Comparison of ENCODE assay signal across 7 mouse cellular contexts in the genomic region with DNA sequence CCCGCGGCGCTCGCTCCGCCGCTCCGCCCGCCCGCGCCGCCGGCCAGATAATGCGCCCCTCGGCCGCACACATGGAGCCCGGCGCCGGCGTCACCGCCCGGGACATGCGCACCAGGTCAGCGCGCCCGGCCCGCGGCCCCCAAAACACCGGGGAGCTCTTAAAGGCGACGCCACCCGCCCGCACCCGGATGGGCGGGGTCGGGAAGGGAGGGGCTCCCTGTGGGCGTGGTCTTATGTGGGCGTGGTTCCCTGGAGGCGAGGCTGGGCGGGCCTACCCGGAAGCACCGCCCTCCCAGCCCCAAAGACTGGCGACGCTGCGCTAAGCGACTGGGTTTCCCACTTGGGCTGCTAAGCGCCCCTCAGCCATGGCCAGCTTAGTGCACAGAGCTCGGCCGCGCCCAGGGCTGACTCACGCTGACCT. TPM values are rescaled to one million over a fixed set of nuclear protein-coding genes. Genes with fewer than 3 reads are reported as not detected.
DNase-seq lines count a peak whose midpoint lies in the region; ATAC-seq lines count a peak whose summit lies in the region.

No protein-coding gene starts in this region.

- no peaks in the 10 kb centered on the region for H3K9me3 ChIP-seq in embryonic facial prominence, embryonic 10.5 days
- no peaks in the 10 kb centered on the region for H3K9me3 ChIP-seq in limb, embryonic 11.5 days (ENCODE audit: control insufficient read depth, low read length)
- H3K9me3 ChIP-seq in midbrain, embryonic 14.5 days (ENCODE audit: control insufficient read depth, low read length): no peaks in the 10 kb centered on the region

- peak; percentile 99 for DNase-seq in adrenal gland, postnatal 10 days
- DNase-seq in embryonic facial prominence, embryonic 10.5 days (ENCODE audit: low spot score): peak; percentile 97
- DNase-seq in heart, adult 11 months: peak; percentile 100
- DNase-seq in kidney, adult 18-20 months: peak; percentile 97
- DNase-seq in limb, embryonic 11.5 days (ENCODE audit: low spot score): peak; percentile 98
- DNase-seq in midbrain, embryonic 14.5 days: peak; percentile 92
- peak; percentile 96 to 99 for DNase-seq in spleen, adult 18-20 months

- peak; percentile 93 for ATAC-seq in limb, embryonic 11.5 days (ENCODE audit: insufficient number of reproducible peaks, low FRiP score, low TSS enrichment, low read depth)
- peak; percentile 89 for ATAC-seq in midbrain, embryonic 14.5 days (ENCODE audit: low FRiP score, low TSS enrichment)

- peak overlapping the region; percentile 80 for H3K4me2 ChIP-seq in limb, embryonic 11.5 days (ENCODE audit: low read depth, severe bottlenecking)
- H3K4me2 ChIP-seq in midbrain, embryonic 14.5 days (ENCODE audit: low read length): peak overlapping the region; percentile 76

- H3K9ac ChIP-seq in limb, embryonic 11.5 days (ENCODE audit: low read length): peak overlapping the region; percentile 91
- peak overlapping the region; percentile 60 for H3K9ac ChIP-seq in midbrain, embryonic 14.5 days (replicated peaks; ENCODE audit: low read length)

- H3K27ac ChIP-seq in embryonic facial prominence, embryonic 10.5 days (replicated peaks): peak overlapping the region; percentile 96
- peak overlapping the region; percentile 82 for H3K27ac ChIP-seq in limb, embryonic 11.5 days (replicated peaks; ENCODE audit: low read depth, low read length)
- H3K27ac ChIP-seq in midbrain, embryonic 14.5 days (replicated peaks; ENCODE audit: low read depth, low read length): peak overlapping the region; percentile 70

- peak overlapping the region; percentile 98 for H3K4me3 ChIP-seq in embryonic facial prominence, embryonic 10.5 days
- peak overlapping the region; percentile 95 for H3K4me3 ChIP-seq in limb, embryonic 11.5 days (ENCODE audit: low read depth, low read length)
- H3K4me3 ChIP-seq in midbrain, embryonic 14.5 days (replicated peaks; ENCODE audit: low read depth, low read length): peak overlapping the region; percentile 74

- 0 out of 2 replicates have a peak, but pooled peaks cover 3% of the 10 kb centered on the region for H3K27me3 ChIP-seq in embryonic facial prominence, embryonic 10.5 days (replicated peaks; ENCODE audit: low read depth, poor library complexity, severe bottlenecking)
- no peaks in the 10 kb centered on the region for H3K27me3 ChIP-seq in limb, embryonic 11.5 days (ENCODE audit: control insufficient read depth, insufficient read depth, low read length)
- no peaks in the 10 kb centered on the region for H3K27me3 ChIP-seq in midbrain, embryonic 14.5 days (ENCODE audit: control insufficient read depth, insufficient read depth, low read length)

- under 1% methylated on average over 49 of the region's 50 CpGs for WGBS in embryonic facial prominence, embryonic 10.5 days
- under 1% methylated on average over 40 of the region's 50 CpGs for WGBS in limb, embryonic 11.5 days
- under 1% methylated on average over 49 of the region's 50 CpGs for WGBS in midbrain, embryonic 14.5 days

- H3K36me3 ChIP-seq in embryonic facial prominence, embryonic 10.5 days (replicated peaks): no peaks in the 10 kb centered on the region
- no peaks in the 10 kb centered on the region; the same call in 1 of the 2 replicates for H3K36me3 ChIP-seq in limb, embryonic 11.5 days (ENCODE audit: control insufficient read depth, insufficient read depth, low read length)
- no peaks in the 10 kb centered on the region for H3K36me3 ChIP-seq in midbrain, embryonic 14.5 days (ENCODE audit: control insufficient read depth, insufficient read depth, low read length)

- peaks cover 53% of the 10 kb centered on the region for H3K4me1 ChIP-seq in embryonic facial prominence, embryonic 10.5 days
- H3K4me1 ChIP-seq in limb, embryonic 11.5 days (ENCODE audit: control insufficient read depth, insufficient read depth, low read length): peaks cover 27% of the 10 kb centered on the region
- peaks cover 23% of the 10 kb centered on the region for H3K4me1 ChIP-seq in midbrain, embryonic 14.5 days (ENCODE audit: control insufficient read depth, insufficient read depth, low read length)

RNA-seq across cellular contexts. Expression of a gene that starts 22.0 kb away (rescaled TPM):
- 10 to 100 TPM; 84.4 to 90.0 TPM for total RNA-seq in adrenal gland, postnatal 10 days (2021)
- polyA plus RNA-seq in embryonic facial prominence, embryonic 10.5 days (2016; fragmentation: Nextera tagmentation; extraction: Ambion mirVana): 57.3 and 59.9 TPM in 2 replicates
- 79.5 and 93.3 TPM in 2 replicates for polyA plus RNA-seq in limb, embryonic 11.5 days (2014; fragmentation: Nextera tagmentation; extraction: Ambion mirVana)
- polyA plus RNA-seq in midbrain, embryonic 14.5 days (2014; fragmentation: Nextera tagmentation; extraction: Ambion mirVana): 22.6 and 28.1 TPM in 2 replicates

Comparison
In these comparisons a context has a peak if more than half of its experiments do, and no peak if none do; other contexts are left out.
1. Peak in every context shown above with its lines: DNase-seq, ATAC-seq, H3K4me3 ChIP-seq and H3K27ac ChIP-seq.